Mouse (Mus musculus) CH12.LX (cell line): ENCODE measurements around the gene Atp5b. TPM values are rescaled to one million over a fixed set of nuclear protein-coding genes. Genes with fewer than 3 reads are reported as not detected.
A peak's percentile ranks its signal among the peaks of the same experiment; 100 is the strongest.

Experiments
- DNase-seq: peaks from one replicate; pipeline ENCODE4 v3.0.0-alpha.2; 2013; ENCODE audit errors: extremely low read depth
- H3K27ac ChIP-seq: 2 replicates; pipeline ENCODE4 v1.5.1; 2012; ENCODE audit warnings: low read depth, mild to moderate bottlenecking, control low read depth, moderate library complexity; ENCODE audit not compliant: insufficient read depth
- H3K27me3 ChIP-seq: replicated peaks from 2 replicates; pipeline ENCODE3; 2012; ENCODE audit warnings: inconsistent platforms
- H3K36me3 ChIP-seq, 2 experiments: replicated peaks in 1 of 2; 2 replicates each; pipeline versions ENCODE3 to v1.6.1; 2012; ENCODE audit warnings: inconsistent platforms in 1 of 2, low read length in 1 of 2, mild to moderate bottlenecking in 1 of 2, mixed read lengths in 1 of 2, moderate library complexity in 1 of 2; ENCODE audit not compliant: control insufficient read depth in 1 of 2, insufficient read depth in 1 of 2
- H3K4me1 ChIP-seq, 2 experiments: 2 replicates each; pipeline ENCODE4 v1.6.1; 2012; ENCODE audit warnings: inconsistent platforms in 1 of 2, moderate library complexity in 1 of 2; ENCODE audit not compliant: insufficient read depth in 2 of 2, control insufficient read depth in 1 of 2
- H3K4me2 ChIP-seq: 2 replicates; pipeline ENCODE4 v1.6.1; 2012; ENCODE audit warnings: low read depth, mild to moderate bottlenecking, control low read depth; ENCODE audit not compliant: poor library complexity, insufficient read depth, severe bottlenecking
- H3K4me3 ChIP-seq, 3 experiments: fragments of 150-350 bp in 1 of 3; sonication (generic) in 1 of 3; replicated peaks in 1 of 3; 2 replicates each; pipeline versions ENCODE3 to v1.5.1; 2011 to 2012; ENCODE audit warnings: low read depth in 2 of 3, low read length in 2 of 3, mild to moderate bottlenecking in 2 of 3, moderate library complexity in 2 of 3, control low read depth in 1 of 3, improper control_type of control experiment in 1 of 3, inconsistent platforms in 1 of 3, mixed read lengths in 1 of 3; ENCODE audit not compliant: poor library complexity in 1 of 3
- H3K79me2 ChIP-seq: replicated peaks from 2 replicates; pipeline ENCODE4 v1.6.1; 2012; ENCODE audit warnings: mild to moderate bottlenecking, moderate library complexity; ENCODE audit not compliant: control insufficient read depth, poor library complexity, insufficient read depth, severe bottlenecking; ENCODE audit errors: extremely low read depth
- H3K9ac ChIP-seq: 2 replicates; pipeline ENCODE4 v1.6.1; 2012; ENCODE audit warnings: low read depth, mild to moderate bottlenecking, control low read depth, moderate library complexity; ENCODE audit not compliant: insufficient read depth
- H3K9me3 ChIP-seq: replicated peaks from 2 replicates; pipeline ENCODE3; 2012; ENCODE audit warnings: low read length, inconsistent platforms, mixed read lengths
- CHD1 ChIP-seq: IDR thresholded peaks from 2 replicates; pipeline ENCODE4 v1.6.1; 2012; ENCODE audit warnings: low read depth, low read length, improper control_type of control experiment, inconsistent platforms
- CHD2 ChIP-seq: IDR thresholded peaks from 2 replicates; pipeline ENCODE4 v1.6.1; 2011; ENCODE audit warnings: low read length, improper control_type of control experiment
- E2F4 ChIP-seq: IDR thresholded peaks from 2 replicates; pipeline ENCODE4 v1.6.1; 2011; ENCODE audit warnings: low read depth, low read length, improper control_type of control experiment; ENCODE audit not compliant: insufficient replicate concordance
- EP300 ChIP-seq: IDR thresholded peaks from 2 replicates; pipeline ENCODE4 v1.6.1; 2011; ENCODE audit warnings: low read length, improper control_type of control experiment
- ETS1 ChIP-seq: conservative IDR thresholded peaks from 2 replicates; pipeline ENCODE4 v1.6.1; 2012; ENCODE audit warnings: low read depth, mild to moderate bottlenecking, inconsistent platforms, low read length, improper control_type of control experiment, moderate library complexity
- HCFC1 ChIP-seq: IDR thresholded peaks from 2 replicates; pipeline ENCODE4 v1.6.1; 2012; ENCODE audit warnings: low read depth, mild to moderate bottlenecking, inconsistent platforms, low read length, improper control_type of control experiment
- IRF4 ChIP-seq: IDR thresholded peaks from 2 replicates; pipeline ENCODE4 v1.6.1; 2014; ENCODE audit warnings: low read depth, mild to moderate bottlenecking, inconsistent platforms, low read length, improper control_type of control experiment
- JUN ChIP-seq: IDR thresholded peaks from 2 replicates; pipeline ENCODE4 v1.6.1; 2011; ENCODE audit warnings: low read depth, mild to moderate bottlenecking, low read length, improper control_type of control experiment, moderate library complexity; ENCODE audit not compliant: insufficient read depth
- KAT2A ChIP-seq: IDR thresholded peaks from 2 replicates; pipeline ENCODE4 v1.6.1; 2012; ENCODE audit warnings: low read length, improper control_type of control experiment, inconsistent platforms; ENCODE audit not compliant: insufficient replicate concordance
- MAX ChIP-seq: IDR thresholded peaks from 2 replicates; pipeline ENCODE4 v1.6.1; 2011; ENCODE audit warnings: low read length, improper control_type of control experiment
- MAZ ChIP-seq: IDR thresholded peaks from 2 replicates; pipeline ENCODE4 v1.6.1; 2012; ENCODE audit warnings: low read depth, mild to moderate bottlenecking, inconsistent platforms, low read length, improper control_type of control experiment, moderate library complexity
- MXI1 ChIP-seq: IDR thresholded peaks from 2 replicates; pipeline ENCODE4 v1.6.1; 2011; ENCODE audit warnings: mild to moderate bottlenecking, low read depth, low read length, improper control_type of control experiment
- MYC ChIP-seq: IDR thresholded peaks from 2 replicates; pipeline ENCODE4 v1.6.1; 2011; ENCODE audit warnings: low read depth, mild to moderate bottlenecking, improper control_type of control experiment, low read length
- NELFE ChIP-seq: IDR thresholded peaks from 2 replicates; pipeline ENCODE4 v1.6.1; 2011; ENCODE audit warnings: low read depth, low read length, improper control_type of control experiment
- NRF1 ChIP-seq: IDR thresholded peaks from 2 replicates; pipeline ENCODE4 v1.6.1; 2014; ENCODE audit warnings: low read depth, mild to moderate bottlenecking, inconsistent platforms, low read length, improper control_type of control experiment, moderate library complexity
- PAX5 ChIP-seq: IDR thresholded peaks from 2 replicates; pipeline ENCODE4 v1.6.1; 2012; ENCODE audit warnings: low read length, inconsistent platforms, mixed read lengths
- POLR2A ChIP-seq: IDR thresholded peaks from 2 replicates; pipeline ENCODE4 v1.6.1; 2011; ENCODE audit warnings: low read depth, mild to moderate bottlenecking, improper control_type of control experiment, low read length
- POLR2AphosphoS2 ChIP-seq: IDR thresholded peaks from 2 replicates; pipeline ENCODE4 v1.6.1; 2011; ENCODE audit warnings: low read depth, low read length, improper control_type of control experiment
- RAD21 ChIP-seq: IDR thresholded peaks from 2 replicates; pipeline ENCODE4 v1.6.1; 2011; ENCODE audit warnings: low read depth, mild to moderate bottlenecking, low read length, improper control_type of control experiment, moderate library complexity
- RCOR1 ChIP-seq: conservative IDR thresholded peaks from 2 replicates; pipeline ENCODE4 v1.6.1; 2012; ENCODE audit warnings: low read depth, mild to moderate bottlenecking, inconsistent platforms, low read length, improper control_type of control experiment
- SMC3 ChIP-seq: IDR thresholded peaks from 2 replicates; pipeline ENCODE4 v1.6.1; 2011; ENCODE audit warnings: low read depth, low read length, improper control_type of control experiment
- TBP ChIP-seq: conservative IDR thresholded peaks from 2 replicates; pipeline ENCODE4 v1.6.1; 2011; ENCODE audit warnings: low read depth, low read length, improper control_type of control experiment
- TCF12 ChIP-seq: IDR thresholded peaks from 2 replicates; pipeline ENCODE4 v1.6.1; 2014; ENCODE audit warnings: low read depth, mild to moderate bottlenecking, inconsistent platforms, low read length, improper control_type of control experiment
- UBTF ChIP-seq: IDR thresholded peaks from 2 replicates; pipeline ENCODE4 v1.6.1; 2012; ENCODE audit warnings: low read depth, mild to moderate bottlenecking, inconsistent platforms, low read length, improper control_type of control experiment, moderate library complexity
- USF2 ChIP-seq: conservative IDR thresholded peaks from 2 replicates; pipeline ENCODE4 v1.6.1; 2011; ENCODE audit warnings: low read depth, low read length, improper control_type of control experiment
- ZC3H11A ChIP-seq: IDR thresholded peaks from 2 replicates; pipeline ENCODE4 v1.6.1; 2012; ENCODE audit warnings: low read depth, mild to moderate bottlenecking, inconsistent platforms, low read length, improper control_type of control experiment
- ZKSCAN1 ChIP-seq: IDR thresholded peaks from 2 replicates; pipeline ENCODE4 v1.6.1; 2012; ENCODE audit warnings: low read depth, inconsistent platforms, low read length, improper control_type of control experiment, borderline replicate concordance
- ZNF384 ChIP-seq: IDR thresholded peaks from 2 replicates; pipeline ENCODE4 v1.6.1; 2012; ENCODE audit warnings: low read depth, low read length, improper control_type of control experiment, inconsistent platforms
- dilution Hi-C: fragments of 300-500 bp; cut with MboI; formaldehyde crosslinking; loops from 2 replicates; pipeline ENCODE4 v1.14.3; 2020; ENCODE audit warnings: low sequenced_read_pairs; ENCODE audit not compliant: extremely low pct_unique_long_range_greater_than_20kb, extremely low pct_ligation_motif_present
- in situ Hi-C: fragments of 300-500 bp; cut with MboI; formaldehyde crosslinking; loops from 3 replicates; pipeline ENCODE4 v1.14.3; 2019; ENCODE audit warnings: low sequenced_read_pairs, low pct_ligation_motif_present, low pct_unique_long_range_greater_than_20kb, mixed read lengths
- polyA plus RNA-seq: library from polyadenylated mRNA; unstranded; fragments of >175 nt; gene quantifications from 2 replicates; pipeline ENCODE4 v1.2.1, GENCODE M21; 2012; ENCODE audit warnings: low read depth; ENCODE audit not compliant: insufficient read length
- total RNA-seq, 2 experiments: library from RNA; depleted of rRNA; stranded (reverse); fragments of 300-350 nt in 1 of 2; fragments of >200 nt in 1 of 2; gene quantifications; 2 replicates each; pipeline ENCODE4 v1.2.3; 2012 to 2014

The Atp5b gene
- total and polyA plus RNA-seq, 3 experiments, result 1,607 to 1,775 (median 1,695) TPM

GRCm38 (mm10) chr10:128093496-128094294 is 10.6 kb downstream of the Atp5b start:
- Histone ChIP-seq H3K4me2 (peak overlapping the region; percentile 63), H3K79me2 (peaks cover 21% of the 10 kb centered on the region), H3K27me3 (no peaks in the 10 kb centered on the region), H3K9ac (peak overlapping the region; percentile 87), H3K36me3 (peaks cover 14 to 17% of the 10 kb centered on the region in 2 experiments), H3K27ac (peak overlapping the region; percentile 63), H3K4me1 (peaks cover 4 to 56% of the 10 kb centered on the region in 2 experiments; a peak in 3 of 4 replicates), H3K4me3 (peak overlapping the region; percentile 69 to 86 (median 78)), H3K9me3 (no peaks in the 10 kb centered on the region)
- DNase-seq, result no peak
- dilution Hi-C loops (no loop called here), in situ Hi-C loops (loop anchor here (5.0 to 10.0 kb wide), 2 partner anchors 51 to 99 kb away; partner anchors contain the start of gene Gls2)
- TF ChIP-seq CHD1 (0 out of 2 replicates have a peak, but pooled peaks have one; percentile 3), IRF4 (no peak), E2F4 (no peak), UBTF (no peak), ETS1 (no peak)

GRCm38 (mm10) chr10:128094340-128094968 is 11.4 kb downstream of the Atp5b start:
- Histone ChIP-seq H3K9me3 (no peaks in the 10 kb centered on the region), H3K79me2 (peaks cover 28% of the 10 kb centered on the region), H3K9ac (peak overlapping the region; percentile 87), H3K36me3 (peaks cover 6 to 12% of the 10 kb centered on the region in 2 experiments), H3K4me3 (peak overlapping the region; percentile 69 to 86 (median 78)), H3K27me3 (no peaks in the 10 kb centered on the region), H3K4me2 (peak overlapping the region; percentile 74), H3K27ac (peak overlapping the region; percentile 63), H3K4me1 (peaks cover 4 to 51% of the 10 kb centered on the region in 2 experiments; a peak in 3 of 4 replicates)
- dilution Hi-C loops (no loop called here), in situ Hi-C loops (loop anchor here (5.0 to 10.0 kb wide), 2 partner anchors 50 to 98 kb away; partner anchors contain the start of gene Gls2)
- peak; percentile 95 for DNase-seq
- TF ChIP-seq TCF12 (peak; percentile 43; the same call in 1 of the 2 replicates), KAT2A (0 out of 2 replicates have a peak, but pooled peaks have one; percentile 28), NRF1 (peak; percentile 72), POLR2AphosphoS2 (no peak), USF2 (no peak), NELFE (peak; percentile 24; the same call in 1 of the 2 replicates), HCFC1 (peak; percentile 68), MAX (no peak), PAX5 (no peak), MYC (no peak), CHD1 (no peak; the same call in 1 of the 2 replicates), SMC3 (no peak), ZKSCAN1 (no peak), ZNF384 (no peak), IRF4 (0 out of 2 replicates have a peak, but pooled peaks have one; percentile 45), EP300 (no peak), ZC3H11A (no peak), RAD21 (no peak), CHD2 (no peak), MAZ (peak; percentile 79; the same call in 1 of the 2 replicates), ETS1 (no peak), MXI1 (no peak; the same call in none of the 2 replicates), POLR2A (peak; percentile 60), TBP (0 out of 2 replicates have a peak, but pooled peaks have one; percentile 29), JUN (no peak), RCOR1 (no peak), E2F4 (no peak)
